Mouse (Mus musculus): ENCODE measurements around the gene Zfp1.
A peak's percentile ranks its signal among the peaks of the same experiment; 100 is the strongest.

Zfp1 gene

GRCm38 (mm10) chr8:111676237-111676636 lies 33.0 kb downstream of the Zfp1 start:
- no peak for DNase-seq (ENCODE audit: low spot score in 2 of 2)

GRCm38 (mm10) chr8:111678111-111678510 lies 34.9 kb downstream of the Zfp1 start:
- DNase-seq (ENCODE audit: low spot score in 2 of 2) = peak in 1 of 2 experiments; percentile 58

GRCm38 (mm10) chr8:111678848-111679247 lies 35.6 kb downstream of the Zfp1 start:
- DNase-seq (ENCODE audit: low spot score in 2 of 2) = no peak

- no peak for DNase-seq (ENCODE audit: low spot score in 2 of 2)
Observed at GRCm38 (mm10) chr8:111680423-111681028, 37.3 kb downstream of the Zfp1 start.

GRCm38 (mm10) chr8:111681153-111681552 lies 38.0 kb downstream of the Zfp1 start:
- no peak for DNase-seq (ENCODE audit: low spot score in 2 of 2)

GRCm38 (mm10) chr8:111682521-111682920 lies 39.3 kb downstream of the Zfp1 start:
- DNase-seq (ENCODE audit: low spot score in 2 of 2) = no peak

- DNase-seq (ENCODE audit: low spot score in 2 of 2) = no peak
Observed at GRCm38 (mm10) chr8:111686881-111687280, 43.7 kb downstream of the Zfp1 start.

- DNase-seq (ENCODE audit: low spot score in 2 of 2) = no peak
Observed at GRCm38 (mm10) chr8:111690960-111691445, 47.8 kb downstream of the Zfp1 start, which contains the start of gene Ctrb1. TSS of gene Ctrb1 (minus strand) at chr8:111691010.

- no peak for DNase-seq (ENCODE audit: low spot score in 2 of 2)
Observed at GRCm38 (mm10) chr8:111693261-111693741, 50.1 kb downstream of the Zfp1 start.

- DNase-seq (ENCODE audit: low spot score in 2 of 2) = no peak
Observed at GRCm38 (mm10) chr8:111695441-111695840, 52.2 kb downstream of the Zfp1 start.

GRCm38 (mm10) chr8:111697655-111698054 lies 54.5 kb downstream of the Zfp1 start:
- no peak for DNase-seq (ENCODE audit: low spot score in 2 of 2)

GRCm38 (mm10) chr8:111699035-111699434 lies 55.8 kb downstream of the Zfp1 start:
- DNase-seq (ENCODE audit: low spot score in 2 of 2) = no peak

- DNase-seq (ENCODE audit: low spot score in 2 of 2) = no peak
Observed at GRCm38 (mm10) chr8:111700201-111700600, 57.0 kb downstream of the Zfp1 start.

- DNase-seq (ENCODE audit: low spot score in 2 of 2) = no peak
Observed at GRCm38 (mm10) chr8:111700740-111701139, 57.5 kb downstream of the Zfp1 start.

GRCm38 (mm10) chr8:111701380-111701779 lies 58.2 kb downstream of the Zfp1 start:
- DNase-seq (ENCODE audit: low spot score in 2 of 2) = no peak

- DNase-seq (ENCODE audit: low spot score in 2 of 2) = no peak
Observed at GRCm38 (mm10) chr8:111704585-111704984, 61.4 kb downstream of the Zfp1 start.

- no peak for DNase-seq (ENCODE audit: low spot score in 2 of 2)
Observed at GRCm38 (mm10) chr8:111705222-111705621, 62.0 kb downstream of the Zfp1 start.

- DNase-seq (ENCODE audit: low spot score in 2 of 2) = no peak
Observed at GRCm38 (mm10) chr8:111705699-111706098, 62.5 kb downstream of the Zfp1 start.

GRCm38 (mm10) chr8:111708265-111708664 lies 65.1 kb downstream of the Zfp1 start:
- no peak for DNase-seq (ENCODE audit: low spot score in 2 of 2)

- no peak for DNase-seq (ENCODE audit: low spot score in 2 of 2)
Observed at GRCm38 (mm10) chr8:111709223-111709622, 66.0 kb downstream of the Zfp1 start.

GRCm38 (mm10) chr8:111710777-111711485 lies 67.7 kb downstream of the Zfp1 start:
- no peak for DNase-seq (ENCODE audit: low spot score in 2 of 2)

- no peak for DNase-seq (ENCODE audit: low spot score in 2 of 2)
Observed at GRCm38 (mm10) chr8:111712135-111712534, 68.9 kb downstream of the Zfp1 start.

- DNase-seq (ENCODE audit: low spot score in 2 of 2) = no peak
Observed at GRCm38 (mm10) chr8:111712588-111712987, 69.4 kb downstream of the Zfp1 start.

Data from frontal cortex, postnatal 25 days (tissue).